Mouse (Mus musculus): ENCODE results near the gene B3gat3. TPM values are rescaled to one million over a fixed set of nuclear protein-coding genes. Genes with fewer than 3 reads are reported as not detected.

B3gat3 gene
- total RNA-seq, 2 experiments from 2014 or later: 60.5 to 65.7 TPM

- no peak for DNase-seq (ENCODE audit: low spot score in 2 of 2)
Measured at GRCm38 (mm10) chr19:8975491-8975890, 55.3 kb downstream of the B3gat3 start.

- DNase-seq (ENCODE audit: low spot score in 2 of 2): no peak
Measured at GRCm38 (mm10) chr19:8976535-8976934, 56.4 kb downstream of the B3gat3 start.

Small RNA genes within 50 kb of the gene (microRNA-seq; reads per million reads assigned to microRNA genes)
- 0 reads per million in 2 experiments for gene Mir5136 (ENCODE audit: borderline number of aligned reads in 2 of 2)

Other genes with a start within 250 kb of the B3gat3 start
- gene Slc3a2, start 197.0 kb upstream of the B3gat3 start, total RNA-seq (2021): 100 to 1,000 TPM; 373 to 425 TPM
- gene Wdr74, start 184.5 kb upstream of the B3gat3 start, total RNA-seq (2021): 10 to 100 TPM; 62.4 to 66.2 TPM
- 1 to 10 TPM; 2.0 to 2.3 TPM for gene 1700092M07Rik, start 179.7 kb upstream of the B3gat3 start, total RNA-seq (2021)
- 100 to 1,000 TPM in 1 of 2 experiments, 10 to 100 TPM in 1; 78.2 to 103 TPM for gene Stx5a, start 179.0 kb upstream of the B3gat3 start, total RNA-seq (2021)
- gene Nxf1, start 163.3 kb upstream of the B3gat3 start, total RNA-seq (2021): 100 to 1,000 TPM; 127 to 144 TPM
- gene Tmem223, start 149.4 kb upstream of the B3gat3 start, total RNA-seq (2021): 100 to 1,000 TPM; 114 to 116 TPM
- 10 to 100 TPM; 41.4 to 51.7 TPM for gene Tmem179b, start 145.9 kb upstream of the B3gat3 start, total RNA-seq (2021)
- 10 to 100 TPM; 11.3 to 12.2 TPM for gene Taf6l, start 134.0 kb upstream of the B3gat3 start, total RNA-seq (2021)
- 10 to 100 TPM; 81.3 to 97.9 TPM for gene Polr2g, start 121.8 kb upstream of the B3gat3 start, total RNA-seq (2021)
- gene Zbtb3, start 117.8 kb upstream of the B3gat3 start, total RNA-seq (2021): 1 to 10 TPM; 2.8 to 3.1 TPM
- 10 to 100 TPM; 35.3 to 39.4 TPM for gene Ttc9c, start 101.0 kb upstream of the B3gat3 start, total RNA-seq (2021)
- 10 to 100 TPM; 62.6 to 72.1 TPM for gene Hnrnpul2, start 100.4 kb upstream of the B3gat3 start, total RNA-seq (2021)
- not detected for gene AC129217.1, start 90.6 kb upstream of the B3gat3 start, total RNA-seq (2021)
- gene Bscl2, start 82.9 kb upstream of the B3gat3 start, total RNA-seq (2021): 100 to 1,000 TPM; 144 to 158 TPM
- 1 to 10 TPM; 5.9 to 6.9 TPM for gene Gng3, start 81.2 kb upstream of the B3gat3 start, total RNA-seq (2021)
- gene Lrrn4cl, start 69.6 kb upstream of the B3gat3 start, total RNA-seq (2021): 1 to 10 TPM; 2.3 to 6.6 TPM
- 100 to 1,000 TPM; 178 to 202 TPM for gene Ubxn1, start 48.9 kb upstream of the B3gat3 start, total RNA-seq (2021)
- gene Uqcc3, start 39.5 kb upstream of the B3gat3 start, total RNA-seq (2021): 10 to 100 TPM; 55.2 to 65.6 TPM
- 1 to 10 TPM; 6.4 to 7.1 TPM for gene Lbhd1, start 36.6 kb upstream of the B3gat3 start, total RNA-seq (2021)
- gene Gm49403, start 36.4 kb upstream of the B3gat3 start, total RNA-seq (2021): not detected
- 10 to 100 TPM; 44.6 to 47.1 TPM for gene 1810009A15Rik, start 31.5 kb upstream of the B3gat3 start, total RNA-seq (2021)
- 1 to 10 TPM; 3.2 to 9.1 TPM for gene Gm49416, start 31.4 kb upstream of the B3gat3 start, total RNA-seq (2021)
- 10 to 100 TPM; 23.3 to 23.9 TPM for gene Ints5, start 27.4 kb upstream of the B3gat3 start, total RNA-seq (2021)
- gene Ganab, start 22.3 kb upstream of the B3gat3 start, total RNA-seq (2021): 100 to 1,000 TPM; 163 to 212 TPM
- gene Rom1, start 9.0 kb downstream of the B3gat3 start, total RNA-seq (2021): 10 to 100 TPM; 29.8 to 49.2 TPM
- gene Eml3, start 9.2 kb downstream of the B3gat3 start, total RNA-seq (2021): 10 to 100 TPM; 41.5 to 59.5 TPM
- gene Mta2, start 21.5 kb downstream of the B3gat3 start, total RNA-seq (2021): 10 to 100 TPM; 81.1 to 89.8 TPM
- gene Tut1, start 33.5 kb downstream of the B3gat3 start, total RNA-seq (2021): 10 to 100 TPM; 23.1 to 26.1 TPM
- gene Eef1g, start 46.7 kb downstream of the B3gat3 start, total RNA-seq (2021): 100 to 1,000 TPM; 334 to 342 TPM
- gene Ahnak, start 68.9 kb downstream of the B3gat3 start, total RNA-seq (2021): 100 to 1,000 TPM in 1 of 2 experiments, 10 to 100 TPM in 1; 88.9 to 162 TPM
- gene Scgb1a1, start 167.6 kb downstream of the B3gat3 start, total RNA-seq (2021): not detected
- gene Asrgl1, start 215.3 kb downstream of the B3gat3 start, total RNA-seq (2021): 10 to 100 TPM; 11.8 to 14.1 TPM